Mouse (Mus musculus): ENCODE results near the gene Gsdma3.
A peak's percentile ranks its signal among the peaks of the same experiment; 100 is the strongest.

Gene Gsdma3

DNA sequence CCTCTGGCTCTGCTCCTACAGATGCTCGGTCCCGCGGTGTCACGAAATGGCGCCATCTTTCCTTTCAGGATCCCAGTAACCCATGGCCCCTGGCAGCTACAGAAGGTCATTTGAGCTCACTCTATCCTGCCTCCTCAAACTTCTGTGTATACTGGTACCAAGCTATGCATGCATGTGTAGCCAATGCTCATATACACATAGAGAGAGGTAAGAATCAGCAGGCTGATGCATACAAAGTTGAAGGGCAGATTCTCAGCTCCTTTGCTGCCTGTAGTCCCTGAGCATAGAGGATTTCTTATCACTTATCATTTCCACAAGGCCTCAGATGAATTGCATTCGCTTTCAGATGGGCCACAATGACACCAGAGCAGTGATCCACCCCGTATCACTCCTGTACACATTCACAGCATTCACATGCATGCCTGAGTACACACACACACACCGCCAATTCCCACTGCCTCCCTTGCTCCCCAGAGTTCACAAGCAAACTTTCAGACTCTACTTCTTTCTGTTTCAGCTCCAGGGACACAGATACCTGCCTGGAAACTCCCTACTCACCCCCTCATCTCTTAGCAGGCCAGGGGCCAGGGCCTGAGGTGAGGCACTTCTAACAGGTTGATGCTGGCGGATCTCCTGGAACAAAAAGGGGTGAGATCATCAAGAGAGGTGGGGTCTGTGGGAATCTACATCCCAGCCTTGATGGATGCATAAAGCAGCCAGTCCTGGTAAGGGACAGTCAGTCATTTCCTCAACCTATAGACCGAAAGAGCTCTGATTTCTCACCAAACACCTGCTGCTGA is at the start of gene Gsdma3, which contains the start of gene Gm12355:
Gene Gsdma3 (plus strand): TSS at position 750 of the 800 bp plus-strand sequence.
Gene Gm12355 (minus strand): TSS at position 51 of the 800 bp plus-strand sequence.
- ATAC-seq (ENCODE audit: insufficient number of reproducible peaks, low FRiP score, low TSS enrichment): no peak

DNA sequence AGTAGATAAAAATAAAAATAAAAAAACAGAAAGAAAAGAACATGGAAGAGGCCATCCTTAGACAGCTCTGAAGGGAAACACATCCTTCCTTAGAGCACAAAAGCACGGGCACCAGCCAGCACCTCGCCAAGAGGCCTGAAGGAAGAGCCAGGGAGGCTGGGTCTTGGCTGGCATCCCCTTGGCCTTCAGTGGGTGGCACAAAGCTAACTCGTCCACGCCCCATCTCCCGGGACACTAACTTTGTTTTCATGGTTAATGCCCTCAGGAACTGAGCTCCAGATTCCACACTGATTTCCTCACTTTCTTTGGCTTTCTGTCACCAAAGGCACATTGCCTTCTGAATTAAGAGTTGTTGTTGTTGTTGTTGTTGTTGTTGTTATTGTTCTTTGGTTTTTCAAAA is 48.4 kb upstream of the Gsdma3 start:
- no peak for ATAC-seq (ENCODE audit: insufficient number of reproducible peaks, low FRiP score, low TSS enrichment)

DNA sequence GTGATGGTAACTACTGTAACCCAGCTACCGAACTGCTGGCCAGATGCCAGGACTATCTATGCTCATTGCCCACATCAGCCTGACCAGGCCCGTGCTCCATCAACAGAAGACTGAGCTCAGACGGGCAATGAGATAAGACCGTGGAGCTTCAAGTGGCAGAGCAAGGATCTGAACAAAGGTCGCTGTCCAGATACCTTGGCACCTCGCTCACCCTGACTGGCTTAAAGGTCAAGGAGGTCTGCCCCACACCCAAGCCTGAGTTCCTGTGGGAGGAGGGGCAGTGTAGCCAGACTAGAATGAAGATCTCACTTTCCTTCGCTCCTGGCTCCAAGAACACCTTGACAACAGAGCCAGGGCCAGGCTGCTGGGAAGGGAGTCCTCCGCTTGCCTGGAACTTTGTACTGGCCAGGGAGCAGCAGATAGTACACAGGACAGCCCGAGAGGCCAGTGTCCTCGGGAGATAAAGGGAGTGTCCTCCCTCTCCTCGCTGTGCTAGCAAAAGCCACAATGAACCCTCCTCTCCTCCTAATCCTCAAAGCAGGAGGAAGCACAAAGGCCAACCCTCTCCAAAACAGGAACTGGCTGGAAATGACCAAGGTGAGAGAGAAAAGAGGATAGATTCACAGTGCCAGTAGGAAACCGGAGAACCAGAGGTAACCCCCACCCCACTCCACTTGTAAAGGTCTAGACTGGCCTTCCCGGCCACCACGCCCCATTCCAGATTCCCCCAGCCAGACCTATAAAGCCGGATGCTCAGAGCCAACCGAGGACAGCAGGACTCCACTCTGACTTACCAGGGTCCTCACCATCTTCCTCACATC is 45.6 kb upstream of the Gsdma3 start:
- no peak for ATAC-seq (ENCODE audit: insufficient number of reproducible peaks, low FRiP score, low TSS enrichment)

DNA sequence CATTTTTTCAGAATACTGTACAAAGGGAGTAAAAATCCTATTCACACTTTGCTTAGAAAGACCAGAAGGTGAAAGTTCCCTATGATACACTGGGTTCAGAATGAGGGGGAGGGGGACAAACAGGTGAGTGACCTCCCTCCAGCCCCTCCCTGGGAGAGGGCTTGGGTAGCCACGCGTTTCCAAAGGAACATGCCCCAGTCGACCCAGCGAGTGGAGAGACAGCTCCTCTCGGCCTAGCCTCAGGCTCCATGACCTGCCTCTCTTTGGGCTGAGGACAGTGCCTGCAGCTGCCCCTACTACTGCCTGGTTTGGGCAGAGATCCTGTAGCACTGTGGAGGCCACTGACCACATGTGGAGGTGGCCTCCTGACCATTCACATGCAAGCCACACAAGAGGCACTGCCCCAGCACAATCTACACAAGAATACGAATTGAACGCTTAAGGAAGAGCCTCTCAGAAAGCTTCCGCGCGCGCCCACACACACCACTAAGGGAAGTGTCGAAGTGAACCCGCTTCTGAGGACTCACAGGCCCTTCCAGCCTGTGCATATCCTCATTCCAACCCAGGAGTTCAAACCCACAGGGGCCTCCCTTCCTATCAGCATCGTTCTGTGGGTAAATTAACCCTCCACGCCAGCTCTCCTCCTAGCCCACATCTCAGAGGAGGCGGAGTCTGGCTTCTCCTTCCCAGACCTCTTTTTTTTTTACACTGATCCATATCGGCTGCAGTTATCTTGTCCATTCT is 44.7 kb upstream of the Gsdma3 start:
- ATAC-seq (ENCODE audit: insufficient number of reproducible peaks, low FRiP score, low TSS enrichment): no peak

DNA sequence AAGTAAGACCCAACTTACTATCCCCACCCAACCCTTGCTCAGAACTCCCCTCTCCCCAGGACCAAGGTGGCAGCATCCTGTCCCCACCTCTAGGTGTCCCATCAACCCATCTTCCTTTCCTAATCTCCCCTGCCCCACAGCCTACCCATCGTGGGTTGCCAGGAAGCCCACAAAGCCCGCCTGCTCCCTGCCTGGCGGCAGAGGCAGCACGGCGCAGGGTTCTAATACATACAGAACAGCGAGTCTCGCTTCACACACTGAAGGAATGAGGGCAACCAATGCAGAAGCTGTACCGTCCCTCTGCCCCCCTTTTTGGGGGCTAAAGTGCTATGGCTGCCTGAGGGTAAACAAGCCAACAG is 44.2 kb upstream of the Gsdma3 start:
- no peak for ATAC-seq (ENCODE audit: insufficient number of reproducible peaks, low FRiP score, low TSS enrichment)

DNA sequence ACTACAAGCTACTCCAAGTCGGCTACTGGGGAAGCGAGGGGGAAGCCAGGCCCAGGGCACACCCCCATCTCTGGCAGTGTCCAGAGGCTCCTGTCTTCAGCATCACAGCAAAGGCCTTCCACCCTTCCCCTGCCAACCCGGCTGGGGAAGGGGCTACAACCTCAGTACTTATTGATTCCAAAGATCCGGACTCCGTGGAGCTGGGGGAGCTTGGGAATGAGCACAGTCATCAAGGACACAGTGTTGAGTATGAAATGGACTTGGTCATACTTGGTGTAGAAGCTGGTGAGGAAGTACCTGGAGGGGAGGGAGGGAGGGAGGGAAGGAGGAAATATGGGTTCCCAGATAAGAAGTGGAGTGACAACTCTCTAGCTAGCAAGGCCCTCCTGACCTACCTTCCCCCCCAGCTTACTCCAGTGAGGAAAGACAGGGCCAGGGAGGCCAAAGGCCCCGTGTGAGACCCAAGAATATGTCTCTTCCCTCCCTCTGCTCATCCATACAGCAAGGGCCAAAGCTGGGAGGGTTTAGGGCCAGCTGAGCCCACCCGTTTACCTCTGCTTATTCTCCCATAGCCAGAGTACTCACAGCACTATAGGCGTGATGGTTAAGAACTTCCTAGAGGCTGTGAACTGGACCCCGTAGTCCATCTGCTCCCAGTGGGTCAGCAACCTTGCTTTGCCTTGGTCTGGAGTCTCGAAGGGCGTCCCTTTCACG is 43.5 kb upstream of the Gsdma3 start:
- ATAC-seq (ENCODE audit: insufficient number of reproducible peaks, low FRiP score, low TSS enrichment): no peak

DNA sequence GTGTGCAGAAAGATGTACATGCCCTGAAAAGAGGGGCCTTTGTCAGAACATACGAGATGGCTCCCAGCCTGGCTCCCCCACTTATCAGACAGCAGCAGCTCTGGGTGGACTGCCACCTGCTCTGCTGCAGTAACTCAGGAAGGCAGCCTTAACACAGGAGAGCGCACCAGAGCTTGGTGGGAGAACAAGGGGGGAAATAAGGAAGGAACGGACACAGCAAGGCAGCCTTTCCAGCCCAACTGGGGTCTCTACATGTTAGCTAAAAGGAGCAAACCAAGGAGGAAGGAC is 43.0 kb upstream of the Gsdma3 start:
- no peak for ATAC-seq (ENCODE audit: insufficient number of reproducible peaks, low FRiP score, low TSS enrichment)

DNA sequence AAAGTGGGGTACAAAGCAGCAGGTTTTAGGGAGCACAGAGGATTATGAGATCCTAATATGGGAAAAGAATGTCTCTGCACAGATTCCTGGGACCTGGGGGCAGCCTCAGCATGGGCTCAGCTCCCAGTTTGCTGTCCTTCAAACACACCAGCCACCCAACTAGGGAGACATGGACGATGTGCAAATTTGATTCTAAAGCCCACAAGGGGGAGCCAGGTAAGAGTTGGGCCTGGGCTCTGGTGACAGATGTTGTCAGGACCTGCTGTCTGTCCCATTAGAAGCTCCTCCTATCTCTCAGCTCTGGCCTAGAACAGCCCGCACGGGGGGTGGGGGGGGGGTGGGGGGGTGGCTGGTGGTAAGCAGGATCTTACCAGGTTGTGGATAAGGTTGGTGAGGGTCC is 42.6 kb upstream of the Gsdma3 start:
- no peak for ATAC-seq (ENCODE audit: insufficient number of reproducible peaks, low FRiP score, low TSS enrichment)

DNA sequence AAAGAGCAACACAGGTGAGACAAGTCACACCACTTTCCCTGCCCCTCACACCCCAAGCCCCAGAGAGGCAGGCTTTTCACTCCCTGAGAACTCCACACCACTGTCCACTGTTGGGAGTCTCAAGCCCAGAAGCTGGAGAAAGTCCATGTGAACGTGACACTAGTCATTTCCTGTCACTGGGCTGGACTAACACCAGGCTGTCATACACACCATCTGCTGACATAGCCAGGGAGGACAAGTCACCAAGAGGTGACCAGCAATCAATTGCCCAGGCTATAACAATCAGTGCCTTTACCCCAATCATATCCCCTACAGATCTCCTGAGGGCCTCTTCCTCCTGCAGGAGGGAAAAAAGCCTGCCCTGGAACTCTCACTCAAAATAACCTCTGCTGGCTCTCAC is 42.0 kb upstream of the Gsdma3 start:
- ATAC-seq (ENCODE audit: insufficient number of reproducible peaks, low FRiP score, low TSS enrichment): no peak

DNA sequence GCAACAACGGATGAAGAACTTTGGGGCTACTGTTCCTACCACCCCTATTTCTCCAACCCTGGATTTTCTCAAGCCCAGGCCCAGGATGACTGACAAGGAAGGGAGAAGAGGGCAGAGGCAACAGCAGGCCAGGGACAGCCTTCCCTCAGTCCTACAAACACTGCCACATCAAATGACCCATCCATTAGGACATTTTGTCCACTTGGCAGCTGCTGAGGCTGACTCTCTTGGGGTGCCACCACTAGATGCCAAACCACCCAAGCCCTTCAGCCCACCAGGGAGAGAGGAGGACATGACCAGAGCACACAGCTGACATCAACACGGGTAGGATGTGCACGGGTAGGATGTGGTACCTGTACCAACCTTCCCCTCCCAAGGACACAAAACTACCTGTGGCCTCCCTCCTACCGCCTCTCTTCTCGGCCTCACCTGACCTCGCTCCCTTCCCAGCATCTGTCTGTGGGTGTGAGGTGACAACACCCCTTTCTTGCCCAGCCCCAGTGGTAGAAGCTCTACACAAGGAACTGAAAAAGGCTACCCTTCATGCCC is 41.5 kb upstream of the Gsdma3 start:
- no peak for ATAC-seq (ENCODE audit: insufficient number of reproducible peaks, low FRiP score, low TSS enrichment)

DNA sequence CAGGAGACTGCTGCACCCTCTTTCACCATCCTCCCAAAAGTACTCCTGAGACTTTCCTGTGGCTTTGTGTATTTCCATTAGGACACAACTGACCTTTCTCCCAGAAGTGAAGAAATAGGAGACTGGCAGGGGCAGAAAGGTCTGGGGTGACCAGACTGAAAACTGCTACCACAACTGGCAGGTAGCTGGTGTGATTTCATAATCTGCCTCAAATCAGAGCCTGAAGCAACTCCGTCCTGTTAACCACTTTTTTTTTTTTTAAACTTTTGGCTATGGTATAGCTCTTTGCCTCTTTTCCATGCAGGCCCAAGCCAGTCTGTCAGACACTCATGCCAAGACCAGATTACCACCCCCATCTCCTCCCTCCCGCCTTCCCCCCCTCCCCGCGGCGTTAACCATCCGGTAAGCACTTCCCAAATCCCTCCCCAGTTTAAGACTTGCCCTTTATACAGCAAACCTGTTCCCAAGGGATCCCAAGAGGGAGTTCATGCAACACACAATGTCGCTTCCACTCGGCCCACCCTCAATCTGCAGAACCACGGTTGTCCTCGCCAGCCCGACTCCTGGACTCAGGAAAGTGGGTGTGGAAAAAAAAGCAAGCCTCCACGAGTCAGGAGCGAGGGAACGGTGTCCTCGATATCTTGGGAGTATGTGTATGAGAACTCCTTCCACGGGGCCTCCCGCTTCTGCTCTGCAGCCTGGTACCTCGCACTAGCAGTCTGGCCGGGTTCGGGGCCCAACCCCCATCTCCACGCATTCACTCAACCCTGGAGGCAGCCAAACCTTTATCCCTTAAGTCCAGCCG is 39.9 kb upstream of the Gsdma3 start:
- no peak for ATAC-seq (ENCODE audit: insufficient number of reproducible peaks, low FRiP score, low TSS enrichment)

DNA sequence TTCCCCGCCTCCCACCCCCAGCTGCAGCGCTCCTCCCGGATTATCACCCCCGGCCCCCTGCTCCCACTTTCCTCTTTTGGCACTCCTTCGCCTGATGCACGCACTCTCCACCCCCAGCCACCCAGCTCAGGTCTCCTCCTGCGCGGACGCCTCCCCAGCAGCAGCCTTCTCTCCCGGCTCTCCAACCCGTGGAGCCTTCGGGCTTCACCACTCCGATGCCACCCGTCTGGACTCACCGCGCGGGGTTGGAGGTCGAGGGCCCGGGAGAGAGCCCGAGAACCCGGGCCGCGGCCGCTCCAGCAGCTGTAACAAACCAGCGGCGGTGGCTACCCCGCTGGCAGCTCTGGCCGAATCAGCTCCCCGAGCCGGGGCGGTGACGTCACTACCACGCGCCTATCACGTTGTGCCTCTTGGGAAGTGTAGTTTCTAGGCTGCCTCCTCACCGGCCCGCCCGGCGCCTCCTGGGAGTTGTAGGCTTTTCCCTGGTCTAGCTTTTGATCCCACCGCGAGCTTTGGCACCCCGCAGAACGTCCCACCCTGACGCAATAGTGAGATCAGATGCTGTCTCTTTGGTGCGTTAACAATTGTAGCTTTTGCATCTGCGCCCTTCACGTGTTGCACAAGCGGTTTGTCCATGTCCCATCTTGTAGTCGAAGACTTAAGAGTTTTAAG is 39.1 kb upstream of the Gsdma3 start, which contains the start of gene Ormdl3:
Gene Ormdl3 (minus strand): TSS at position 477 of the 672 bp plus-strand sequence.
- ATAC-seq (ENCODE audit: insufficient number of reproducible peaks, low FRiP score, low TSS enrichment): peak; percentile 87

DNA sequence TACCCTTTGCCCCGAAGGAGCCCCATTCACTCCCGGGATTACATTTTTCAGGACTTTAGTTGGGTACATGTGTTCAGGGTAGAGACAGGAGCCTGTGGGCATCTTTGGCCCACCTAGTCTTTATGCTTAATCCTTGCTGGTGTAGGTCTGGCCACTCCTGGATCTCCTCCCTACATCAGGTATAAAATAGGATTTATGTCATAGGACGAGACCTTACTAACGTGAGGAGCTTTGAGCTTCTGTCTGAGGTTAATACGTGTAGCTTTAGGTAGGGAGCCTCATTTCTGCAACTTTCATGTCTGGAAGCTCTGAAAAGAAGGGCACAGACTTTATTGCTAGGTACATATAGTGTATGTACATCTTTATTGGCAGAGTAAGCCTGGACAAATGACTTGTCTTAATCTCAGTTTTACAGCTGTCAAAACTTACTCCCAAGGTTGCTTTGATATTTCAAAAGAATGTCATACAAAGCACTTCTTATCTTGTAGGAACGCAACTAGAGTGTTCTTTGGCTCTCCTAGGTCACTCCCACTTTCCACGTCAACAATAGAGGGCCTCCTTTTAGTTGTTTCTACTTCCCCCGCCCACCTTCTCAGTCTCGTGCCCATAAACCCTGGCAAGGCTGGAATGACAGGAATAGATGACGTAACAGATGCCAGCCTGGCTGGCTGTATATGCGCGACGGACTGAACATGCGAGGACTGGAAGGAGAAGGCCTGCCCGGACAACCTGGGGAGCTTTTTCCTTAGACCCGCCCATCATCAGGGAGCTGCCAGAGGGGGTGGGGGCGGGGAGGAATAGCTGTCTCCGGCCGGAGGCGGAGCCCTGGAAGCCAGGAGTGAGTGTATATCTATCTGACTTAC is 38.2 kb upstream of the Gsdma3 start:
- ATAC-seq (ENCODE audit: insufficient number of reproducible peaks, low FRiP score, low TSS enrichment): no peak

DNA sequence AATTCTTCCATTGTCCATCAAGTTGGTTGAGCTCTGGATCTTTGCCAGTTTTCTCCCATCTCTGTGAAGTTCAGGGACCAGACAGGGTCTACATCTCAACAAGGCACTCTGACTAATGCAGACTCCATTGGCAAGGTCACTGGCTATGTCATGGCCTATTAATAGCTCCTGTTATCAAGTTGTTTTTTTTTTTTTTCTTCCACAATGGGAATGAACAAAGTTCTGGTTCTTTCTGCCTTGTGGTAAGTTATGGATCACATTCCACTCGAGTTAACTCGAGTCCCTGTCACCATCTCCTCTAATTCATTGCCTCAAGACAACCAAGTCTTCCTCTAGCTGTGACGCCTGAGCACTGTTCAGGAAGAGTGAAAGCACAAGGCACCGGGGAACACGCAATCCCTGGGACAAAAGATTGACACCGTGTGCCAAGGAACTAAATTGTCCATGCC is 37.3 kb upstream of the Gsdma3 start:
- no peak for ATAC-seq (ENCODE audit: insufficient number of reproducible peaks, low FRiP score, low TSS enrichment)

DNA sequence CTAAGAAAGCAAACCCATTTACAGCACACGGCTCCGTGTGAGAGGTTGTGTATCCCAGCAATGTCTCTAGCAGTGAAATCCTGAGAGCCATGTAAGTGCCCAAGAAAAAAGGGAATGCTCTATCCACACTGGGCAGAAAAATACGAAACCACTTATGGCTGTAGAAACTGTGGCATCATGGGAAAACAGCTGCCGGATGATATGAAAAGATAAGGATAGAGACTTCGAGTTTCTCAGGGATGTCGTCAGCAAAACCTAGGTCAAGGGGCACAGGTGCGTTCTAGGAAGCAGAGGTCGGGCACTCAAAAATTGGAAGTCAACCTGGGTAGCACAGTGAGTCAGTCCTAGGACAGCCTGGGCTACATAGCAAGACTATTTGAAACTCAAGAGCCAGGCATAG is 36.9 kb upstream of the Gsdma3 start:
- ATAC-seq (ENCODE audit: insufficient number of reproducible peaks, low FRiP score, low TSS enrichment): no peak

DNA sequence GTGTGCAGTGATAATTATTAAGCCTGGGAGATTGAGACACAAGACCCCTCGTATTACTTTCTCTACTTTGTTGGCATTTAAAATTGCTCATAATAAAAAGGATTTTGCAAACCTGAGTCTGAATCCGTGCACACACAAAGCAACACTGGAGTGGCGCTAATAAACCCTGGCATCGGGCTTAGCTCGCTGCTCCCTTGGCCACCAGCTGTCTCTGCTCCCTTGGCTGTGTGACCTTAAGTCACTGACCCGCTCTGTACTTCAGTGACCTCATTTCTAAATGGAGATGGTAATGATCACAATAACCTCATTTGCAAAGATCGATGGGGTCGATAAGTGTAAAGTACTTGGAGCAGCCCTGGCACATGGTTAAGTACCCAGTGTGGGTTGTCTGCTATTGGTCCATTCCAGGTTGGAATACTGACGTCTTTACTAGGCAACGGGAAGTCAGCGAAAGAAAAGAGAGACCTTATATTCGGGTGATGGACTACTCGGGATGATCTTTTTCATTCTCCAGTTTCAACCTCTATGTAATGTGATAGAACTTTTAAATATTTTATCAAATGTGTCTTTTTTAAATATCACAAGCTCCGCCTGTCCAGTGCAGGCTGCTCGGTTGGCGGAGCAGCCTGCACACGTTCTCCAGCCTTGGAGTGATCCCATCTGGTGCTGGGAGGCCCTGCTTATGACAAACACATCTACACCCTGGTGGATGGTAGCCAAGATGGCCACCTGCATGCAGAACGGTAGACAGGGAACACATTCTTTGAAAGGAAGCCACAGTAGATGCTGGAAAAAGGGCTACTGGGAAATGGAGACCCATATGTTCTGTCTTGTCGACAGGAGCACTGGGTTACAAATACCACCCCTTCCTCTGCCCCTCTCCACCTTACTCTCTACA is 35.4 kb upstream of the Gsdma3 start:
- ATAC-seq (ENCODE audit: insufficient number of reproducible peaks, low FRiP score, low TSS enrichment): no peak

DNA sequence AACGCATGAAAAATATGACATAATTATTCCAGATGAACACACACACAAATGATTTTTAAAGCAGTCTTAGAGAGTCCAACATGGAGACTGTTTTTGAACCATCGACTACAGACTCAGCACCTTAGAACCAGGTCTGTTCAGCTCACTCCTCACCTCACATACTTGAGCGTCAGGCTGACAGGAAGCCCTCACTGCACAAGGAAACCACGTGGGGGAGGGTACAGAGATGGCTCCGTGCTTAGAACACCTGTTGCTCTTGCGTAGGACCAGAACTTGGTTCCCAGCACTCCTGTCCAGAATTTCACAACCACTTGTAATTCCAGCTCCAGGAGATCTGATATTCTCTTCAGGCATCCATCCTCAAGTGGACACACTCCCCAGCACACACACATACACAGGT is 31.1 kb upstream of the Gsdma3 start:
- no peak for ATAC-seq (ENCODE audit: insufficient number of reproducible peaks, low FRiP score, low TSS enrichment)
